Mouse (Mus musculus): ENCODE results near the gene Clca3b.
"Not testable (repeated sequence)": the region's sequence is repeated elsewhere in the genome, so short reads cannot be mapped to it uniquely, and the experiment has no call there.

The Clca3b gene

DNA sequence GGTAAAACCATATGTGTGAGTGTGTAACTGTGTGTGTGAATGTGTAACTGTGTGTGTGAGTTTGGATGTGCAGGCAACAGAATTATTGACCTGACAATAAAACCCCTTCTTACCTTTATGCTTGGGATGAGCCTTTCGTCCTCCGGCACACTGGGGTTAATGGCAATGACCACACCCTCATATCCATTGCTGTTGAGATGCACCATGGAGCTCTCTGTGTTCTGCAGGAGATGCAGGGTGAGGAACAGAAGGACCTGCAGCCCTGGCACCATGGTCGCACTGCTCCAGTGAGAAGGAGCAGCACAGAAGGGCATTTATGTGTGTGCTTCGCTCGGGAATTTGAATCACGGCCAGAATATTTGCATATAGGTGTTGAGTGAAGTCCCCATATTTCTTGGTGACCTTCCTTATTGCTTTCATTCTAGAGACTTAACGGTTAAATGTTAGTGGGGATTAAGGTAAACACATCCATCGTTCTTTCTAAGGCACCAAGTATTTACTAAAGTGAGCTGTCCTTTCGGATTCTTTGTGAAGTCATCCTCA lies at the start of gene Clca3b:
Gene Clca3b, minus strand, starts transcription at position 344 of the 543 bp plus-strand sequence.
- DNase-seq (ENCODE audit: low spot score): not testable (repeated sequence)

DNA sequence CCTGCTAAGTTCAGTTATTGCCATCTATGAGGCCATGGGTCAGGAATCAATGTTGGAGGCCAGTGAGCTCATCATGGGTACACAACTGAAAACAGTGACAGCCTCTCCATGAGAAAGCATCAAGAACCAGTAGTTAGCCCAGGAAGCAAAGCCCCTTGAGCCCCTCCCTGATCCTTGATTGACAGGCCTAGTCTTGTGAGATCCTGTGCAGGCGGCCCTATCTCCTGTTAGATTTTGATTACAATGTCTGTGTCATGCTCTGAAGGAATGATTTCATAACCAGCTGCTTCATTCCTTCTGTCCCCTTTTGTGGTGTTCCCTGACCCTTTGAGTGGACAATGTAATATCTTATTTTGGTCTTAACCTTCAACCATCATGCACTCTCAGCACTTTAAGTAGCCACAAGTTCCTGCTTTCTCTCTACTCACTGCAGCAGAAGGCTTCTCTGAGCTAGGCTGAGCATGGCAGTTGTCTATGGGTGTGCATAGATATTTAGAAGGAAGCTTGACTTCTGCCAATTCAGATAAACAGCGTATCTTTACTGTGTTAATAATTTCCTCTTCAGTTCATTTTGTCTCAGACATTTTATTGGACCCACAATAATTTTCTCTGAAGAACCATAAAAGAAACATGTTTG lies 48.0 kb upstream of the Clca3b start:
- DNase-seq (ENCODE audit: low spot score): no peak

DNA sequence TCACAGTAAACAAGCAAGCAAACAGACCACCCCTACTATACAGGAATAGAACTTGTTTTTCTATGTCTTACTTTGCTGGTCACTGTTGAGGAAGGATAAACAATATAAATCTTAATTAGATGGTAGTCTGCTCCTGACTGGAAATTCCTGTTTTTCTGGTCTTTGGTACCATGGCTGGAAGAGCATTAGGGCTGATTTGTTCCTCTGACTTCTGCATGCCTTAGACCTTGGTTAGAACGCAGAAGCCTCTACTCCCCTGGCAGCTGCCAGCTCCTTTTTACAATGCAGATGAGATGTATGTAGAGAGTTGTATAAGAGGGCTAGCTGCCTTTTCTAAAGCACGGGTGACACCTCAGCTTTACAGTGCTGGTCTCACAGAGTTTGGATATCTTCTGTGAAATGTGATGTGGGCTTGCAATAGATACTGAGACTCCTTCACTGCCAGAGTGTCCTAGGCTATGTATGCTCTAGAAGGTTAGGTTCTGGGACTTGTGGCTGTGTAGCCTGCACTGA lies 41.1 kb upstream of the Clca3b start:
- DNase-seq (ENCODE audit: low spot score): no peak

DNA sequence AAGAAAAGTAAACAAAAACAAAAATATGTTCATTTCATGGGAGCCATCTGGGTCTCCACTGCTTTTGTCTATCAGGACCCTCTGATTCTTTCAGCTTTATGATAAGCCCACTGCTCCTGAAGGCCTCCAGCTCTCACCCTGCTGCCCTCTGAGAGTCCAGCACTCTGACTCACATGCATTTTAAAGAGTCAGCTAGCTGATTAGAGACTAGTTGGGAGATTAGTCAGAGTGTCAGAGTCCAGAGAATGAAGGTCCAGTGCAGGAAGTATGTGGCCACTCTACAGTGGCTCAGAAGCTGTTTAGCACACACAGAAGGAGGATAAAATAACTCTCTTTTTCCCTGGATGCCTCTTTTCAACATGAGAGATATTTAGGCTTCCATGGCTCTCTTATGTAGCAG lies 37.8 kb upstream of the Clca3b start:
- no peak for DNase-seq (ENCODE audit: low spot score)

DNA sequence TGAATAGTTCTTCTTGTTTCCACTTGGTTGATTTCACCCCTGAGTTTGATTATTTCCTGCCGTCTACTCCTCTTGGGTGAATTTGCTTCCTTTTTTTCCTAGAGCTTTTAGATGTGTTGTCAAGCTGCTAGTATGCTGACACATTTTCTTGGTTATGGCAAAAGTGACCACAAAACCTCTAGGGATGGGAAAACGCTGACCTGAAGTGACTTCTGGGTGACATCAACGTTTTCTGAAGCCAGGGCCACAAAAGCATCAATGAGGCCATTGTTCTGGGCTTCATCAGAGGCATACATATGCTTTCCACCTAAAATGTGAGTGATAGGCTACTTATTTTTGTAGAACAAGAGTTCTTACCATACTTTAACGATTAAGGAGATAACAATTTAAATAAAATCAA lies 22.9 kb upstream of the Clca3b start:
- not testable (repeated sequence) for DNase-seq (ENCODE audit: low spot score)

DNA sequence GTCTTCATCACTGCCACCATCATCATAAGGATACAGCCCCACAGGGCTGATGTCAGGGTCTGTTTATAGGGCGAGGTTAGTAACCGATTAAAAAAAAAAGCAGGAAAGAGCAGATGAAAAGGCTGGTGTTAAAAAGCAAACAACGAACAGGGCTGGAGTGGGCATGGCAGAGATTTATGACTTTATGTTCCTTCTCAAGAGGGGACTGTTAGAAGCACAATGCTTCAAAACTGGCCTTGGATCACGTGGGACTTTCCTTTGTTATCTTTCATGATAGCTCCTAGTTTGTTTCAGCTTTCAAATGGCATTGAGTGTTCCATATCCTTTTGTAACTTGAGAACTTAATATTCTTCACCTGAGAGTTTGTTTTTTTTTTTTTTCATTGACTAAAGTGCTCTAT lies 427 bp upstream of the Clca3b start:
- DNase-seq (ENCODE audit: low spot score): no peak

DNA sequence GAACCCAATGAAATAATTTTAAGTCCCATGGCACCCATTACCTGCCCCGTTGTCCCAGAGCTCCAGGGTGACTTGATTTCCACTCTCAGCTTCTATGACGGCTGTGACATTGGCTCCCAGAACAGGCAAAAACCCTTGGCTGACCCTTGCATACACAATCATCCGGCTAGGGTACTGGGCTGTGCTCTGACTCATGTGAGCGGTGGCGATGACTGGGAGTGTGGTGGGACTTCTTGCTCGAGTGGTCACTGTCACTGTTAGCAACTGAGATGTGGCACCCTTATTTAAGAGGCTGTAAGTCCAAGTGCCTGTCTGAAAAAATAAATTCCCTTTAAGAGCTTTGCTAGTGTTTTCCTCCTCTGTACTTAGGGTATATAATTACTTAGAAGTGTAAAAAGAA lies 21.9 kb downstream of the Clca3b start:
- no peak for DNase-seq (ENCODE audit: low spot score)

DNA sequence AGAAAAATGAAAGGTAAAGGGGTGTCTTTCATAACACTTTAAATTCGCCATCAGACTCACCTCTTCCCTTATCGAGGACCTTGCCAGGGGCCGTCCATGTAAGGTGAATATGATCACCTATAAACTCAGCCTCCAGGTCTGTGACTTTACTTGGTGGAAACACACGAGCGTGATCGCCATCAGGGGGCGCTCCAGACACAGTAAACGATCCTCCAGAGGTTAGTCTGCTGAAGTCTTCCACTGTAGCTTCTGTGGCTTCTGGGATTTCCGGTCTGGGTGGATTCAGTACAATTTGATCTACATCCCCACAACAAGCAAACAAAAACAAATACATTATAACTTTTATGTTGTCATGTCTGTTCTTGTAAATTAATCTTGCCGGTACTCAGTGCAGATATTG lies 24.0 kb downstream of the Clca3b start:
- peak; percentile 12 for DNase-seq (ENCODE audit: low spot score)

DNA sequence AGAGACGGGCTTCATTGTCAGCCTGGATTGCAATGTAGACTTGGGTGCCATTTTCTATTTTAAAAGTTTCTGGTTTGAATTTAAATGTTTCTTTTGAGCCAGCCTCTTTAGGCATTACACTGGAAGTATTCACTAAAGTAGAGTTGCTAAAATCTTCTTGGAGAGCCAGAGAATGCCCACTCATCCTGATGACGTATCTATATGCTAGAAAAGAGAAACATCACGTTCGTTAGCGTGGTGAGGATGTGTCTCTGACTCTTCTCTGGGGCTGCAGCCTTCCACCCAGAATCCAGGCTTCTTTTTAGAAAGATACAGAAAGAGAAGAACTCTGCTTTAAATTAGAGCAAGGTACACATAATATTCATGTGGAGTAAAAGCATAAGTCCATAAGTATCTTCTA lies 25.8 kb downstream of the Clca3b start:
- DNase-seq (ENCODE audit: low spot score): no peak

DNA sequence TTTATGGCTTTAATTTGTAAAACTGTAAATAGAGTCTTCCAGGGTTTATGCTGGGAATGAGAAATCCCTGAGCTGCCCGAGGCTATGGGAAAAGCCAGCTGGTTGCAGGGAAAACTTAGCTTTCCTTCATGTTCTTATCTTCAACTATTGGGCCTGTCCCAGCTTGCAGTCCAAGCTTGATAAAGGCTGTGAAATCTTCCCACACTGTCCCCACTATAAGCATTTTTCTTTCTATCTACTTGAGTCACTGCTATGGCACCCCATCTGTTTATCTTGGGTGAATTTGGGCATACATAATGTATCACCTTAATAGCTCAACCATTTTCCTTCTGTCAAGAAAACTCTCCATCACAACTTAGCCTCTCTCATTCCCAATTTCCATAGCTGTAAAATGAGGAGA lies 28.5 kb downstream of the Clca3b start:
- DNase-seq (ENCODE audit: low spot score): no peak

DNA sequence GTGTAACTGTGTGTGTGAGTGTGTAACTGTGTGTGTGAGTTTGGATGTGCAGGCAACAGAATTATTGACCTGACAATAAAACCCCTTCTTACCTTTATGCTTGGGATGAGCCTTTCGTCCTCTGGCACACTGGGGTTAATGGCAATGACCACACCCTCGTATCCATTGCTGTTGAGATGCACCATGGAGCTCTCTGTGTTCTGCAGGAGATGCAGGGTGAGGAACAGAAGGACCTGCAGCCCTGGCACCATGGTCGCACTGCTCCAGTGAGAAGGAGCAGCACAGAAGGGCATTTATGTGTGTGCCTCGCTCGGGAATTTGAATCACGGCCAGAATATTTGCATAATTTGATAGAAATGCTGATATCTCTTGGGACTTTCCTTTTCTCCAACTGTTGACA lies 29.9 kb downstream of the Clca3b start, which contains the start of gene Clca3a2:
Gene Clca3a2, minus strand, starts transcription at position 276 of the 400 bp plus-strand sequence.
- not testable (repeated sequence) for DNase-seq (ENCODE audit: low spot score)

DNA sequence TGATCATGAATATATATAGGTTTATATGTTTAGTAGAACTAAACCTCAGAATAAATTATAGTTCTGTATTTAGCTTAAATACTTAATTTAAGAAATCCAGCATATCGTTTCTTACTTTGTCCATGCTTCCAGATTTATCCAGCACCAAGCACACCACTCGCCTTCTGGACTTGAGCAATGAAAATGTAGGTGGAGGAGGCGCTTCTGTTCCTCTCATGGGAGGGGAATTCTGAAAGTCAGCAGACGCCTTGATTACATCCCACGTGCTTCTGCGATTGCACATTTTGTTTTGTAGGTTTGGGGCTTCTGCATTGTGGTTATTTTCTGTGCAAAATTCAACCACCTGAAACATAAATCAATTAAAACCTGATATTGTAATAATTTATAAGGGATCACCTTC lies 35.8 kb downstream of the Clca3b start:
- not testable (repeated sequence) for DNase-seq (ENCODE audit: low spot score)

DNA sequence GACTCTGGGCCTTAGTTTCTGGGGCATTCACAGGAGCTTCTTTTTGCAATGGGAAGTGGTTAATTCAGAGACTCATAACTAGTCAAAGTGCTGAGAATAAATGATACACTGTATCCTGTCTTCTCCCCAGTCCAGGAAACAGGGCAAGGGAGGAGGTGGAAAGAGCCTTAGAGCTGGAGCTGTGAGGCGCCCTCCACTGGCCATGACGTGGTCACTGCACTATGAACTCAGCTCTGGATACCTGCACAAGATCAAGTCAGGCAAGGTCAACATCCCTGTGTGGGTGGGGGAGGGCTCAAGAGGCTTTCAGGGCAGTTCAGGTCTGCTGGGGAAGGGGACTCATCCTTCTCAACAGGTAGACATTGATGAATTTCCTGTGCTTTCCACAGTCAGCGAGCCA lies 37.3 kb downstream of the Clca3b start:
- no peak for DNase-seq (ENCODE audit: low spot score)

DNA sequence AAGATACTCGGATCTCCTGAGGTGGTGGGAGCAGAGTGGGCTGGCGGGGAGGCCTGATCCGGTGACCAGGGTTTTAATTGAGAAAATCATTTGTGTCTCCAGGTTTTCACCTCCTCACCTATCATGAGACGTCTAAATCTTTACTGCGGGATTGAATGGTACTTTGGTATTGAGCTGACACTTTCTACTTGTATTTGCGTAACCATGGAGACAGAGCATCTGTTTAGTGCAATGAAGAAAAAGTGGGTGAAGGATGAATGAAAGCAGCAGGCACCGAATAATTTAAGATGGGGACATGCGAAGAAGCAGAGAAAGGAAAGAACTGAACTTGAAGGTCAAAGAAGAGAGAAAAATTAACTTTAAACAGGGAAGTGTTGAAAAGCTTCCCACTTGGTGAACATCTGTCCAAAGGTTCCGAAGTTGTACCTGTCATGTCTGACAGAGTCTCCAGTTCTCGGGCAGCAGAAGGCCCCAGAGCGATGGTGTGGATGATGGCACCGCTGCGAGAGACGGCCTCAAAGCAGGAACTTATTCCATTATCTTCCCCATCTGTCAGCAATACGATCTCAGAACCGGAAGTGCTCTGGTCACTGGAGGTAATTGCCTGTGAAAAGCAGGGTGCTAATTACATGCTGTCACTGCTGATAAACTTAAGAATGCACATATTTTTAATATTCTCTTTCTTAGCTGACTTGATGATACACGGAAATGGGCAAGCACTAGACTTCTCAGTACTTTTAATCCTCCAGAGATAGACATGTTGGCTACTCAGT lies 40.8 kb downstream of the Clca3b start:
- DNase-seq (ENCODE audit: low spot score): not testable (repeated sequence)

DNA sequence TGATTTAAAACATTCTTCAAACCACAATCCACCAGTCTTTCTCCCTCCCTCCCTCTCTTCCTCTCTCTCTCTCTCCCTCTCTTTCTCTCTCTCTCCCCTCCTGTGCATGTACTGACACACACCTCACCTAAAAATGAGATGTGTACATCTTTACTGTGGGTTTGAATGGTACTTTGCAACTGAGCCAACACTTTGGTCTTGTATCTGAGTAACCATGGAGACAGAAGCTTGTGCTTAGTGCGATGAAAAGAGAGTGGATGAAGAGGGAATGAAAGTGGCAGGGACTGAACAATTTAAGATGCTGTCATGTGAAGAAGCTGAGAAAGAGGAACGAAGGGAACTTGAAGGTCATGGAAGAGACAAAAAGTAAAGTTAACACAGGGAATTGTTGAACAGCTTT lies 42.5 kb downstream of the Clca3b start:
- DNase-seq (ENCODE audit: low spot score): not testable (repeated sequence)

DNA sequence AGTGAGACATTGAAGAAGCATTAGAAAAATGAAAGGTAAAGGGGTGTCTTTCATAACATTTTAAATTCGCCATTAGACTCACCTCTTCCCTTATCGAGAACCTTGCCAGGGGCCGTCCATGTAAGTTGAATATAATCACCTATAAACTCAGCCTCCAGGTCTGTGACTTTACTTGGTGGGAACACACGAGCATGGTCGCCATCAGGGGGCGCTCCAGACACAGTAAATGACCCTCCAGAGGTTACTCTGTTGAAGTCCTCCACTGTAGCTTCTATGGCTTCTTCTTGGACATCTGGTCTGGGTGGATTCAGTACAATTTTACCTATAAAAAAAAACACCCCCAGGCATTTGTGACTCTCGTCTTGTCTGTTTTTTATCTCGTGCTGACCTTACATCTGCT lies 47.3 kb downstream of the Clca3b start:
- DNase-seq (ENCODE audit: low spot score): no peak

DNA sequence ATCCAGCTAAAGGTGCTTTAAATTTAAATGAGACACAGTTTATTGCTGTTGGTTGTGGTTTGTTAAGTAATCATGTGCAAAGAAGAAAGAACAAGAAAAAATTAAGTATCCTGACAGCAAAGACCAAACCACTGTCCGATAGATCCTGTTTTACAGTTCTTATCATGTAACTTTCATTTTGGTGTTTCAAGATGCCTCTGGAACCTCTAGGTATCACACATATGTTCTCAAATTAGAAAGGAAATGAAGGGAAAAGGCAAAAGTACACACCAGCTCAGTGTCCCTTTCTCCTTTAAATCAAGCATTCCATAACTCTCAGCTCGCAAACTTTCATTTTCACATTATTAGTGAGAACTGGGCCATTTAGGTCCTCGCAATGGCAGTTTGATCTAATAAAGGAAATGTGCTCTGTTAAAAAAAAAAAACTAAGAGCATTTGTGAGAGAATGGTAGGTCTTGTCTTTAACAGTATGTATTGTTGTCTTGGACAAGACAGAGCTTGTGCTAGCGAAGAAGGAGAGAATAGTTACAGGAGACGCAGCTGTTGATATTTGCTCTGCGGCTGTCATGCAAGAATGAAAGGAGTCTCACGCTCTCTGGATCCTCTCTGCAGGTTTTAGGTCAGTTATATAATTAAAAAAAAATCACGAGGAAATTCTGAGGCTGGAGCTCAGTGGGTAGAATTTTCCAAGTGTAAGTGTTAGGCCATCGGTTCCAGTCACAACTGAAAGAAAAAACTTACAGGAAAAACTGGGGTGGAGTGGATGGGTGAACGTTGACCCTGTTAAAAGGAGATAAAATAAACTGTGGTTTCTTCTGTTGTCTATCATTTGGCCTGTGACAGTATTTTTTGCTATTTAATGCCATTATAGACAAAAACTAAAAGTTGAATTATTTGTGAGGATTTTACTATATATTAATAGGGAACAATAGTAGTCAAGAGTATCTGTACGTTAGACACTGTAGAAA lies 63.7 kb downstream of the Clca3b start:
- DNase-seq (ENCODE audit: low spot score): no peak

Measured in T-cell, adult 2 months (primary cell).